Mouse (Mus musculus) B cell, adult 67 days (primary cell): ENCODE results near the gene Taar8b. TPM values are rescaled to one million over a fixed set of nuclear protein-coding genes. Genes with fewer than 3 reads are reported as not detected.

ENCODE experiments used
- total RNA-seq, 2 experiments: library from RNA; stranded (reverse); gene quantifications; 4 replicates each; pipeline ENCODE4 v1.2.4; 2023

Gene Taar8b
- total RNA-seq: not detected

GRCm38 (mm10) chr10:24092194-24092593, at the start of gene Taar8b:
TSS of gene Taar8b (minus strand) at chr10:24092294.

GRCm38 (mm10) chr10:24109434-24109833, 17.3 kb upstream of the Taar8b start, which contains the start of gene Taar9:
TSS of gene Taar9 (minus strand) at chr10:24109534.

GRCm38 (mm10) chr10:24101812-24102211, 9.7 kb upstream of the Taar8b start, which contains the start of gene Taar8c:
TSS of gene Taar8c (minus strand) at chr10:24101912.

GRCm38 (mm10) chr10:24076200-24076599, 15.9 kb downstream of the Taar8b start, which contains the start of gene Taar8a:
TSS of gene Taar8a (plus strand) at chr10:24076500.

GRCm38 (mm10) chr10:24049210-24049609, 42.9 kb downstream of the Taar8b start, which contains the start of gene Taar7f:
TSS of gene Taar7f (plus strand) at chr10:24049510.

Other genes with a start within 250 kb of the Taar8b start
- gene Vnn3, start 240.8 kb downstream of the Taar8b start, total RNA-seq: not detected
- gene Vnn1, start 197.6 kb downstream of the Taar8b start, total RNA-seq: not detected
- not detected for gene Taar1, start 171.9 kb downstream of the Taar8b start, total RNA-seq
- not detected for gene Taar2, start 153.7 kb downstream of the Taar8b start, total RNA-seq
- not detected for gene Taar3, start 142.7 kb downstream of the Taar8b start, total RNA-seq
- gene Taar4, start 131.8 kb downstream of the Taar8b start, total RNA-seq: not detected
- gene Taar5, start 121.6 kb downstream of the Taar8b start, total RNA-seq: not detected
- gene Taar6, start 106.6 kb downstream of the Taar8b start, total RNA-seq: not detected
- not detected for gene Taar7a, start 98.8 kb downstream of the Taar8b start, total RNA-seq
- gene Taar7b, start 92.4 kb downstream of the Taar8b start, total RNA-seq: not detected
- not detected for gene Taar7d, start 65.1 kb downstream of the Taar8b start, total RNA-seq
- gene Taar7e, start 54.7 kb downstream of the Taar8b start, total RNA-seq: not detected
- gene Taar7f, start 42.8 kb downstream of the Taar8b start, total RNA-seq: not detected
- gene Taar8a, start 15.8 kb downstream of the Taar8b start, total RNA-seq: not detected
- not detected for gene Taar8c, start 9.6 kb upstream of the Taar8b start, total RNA-seq
- gene Taar9, start 17.2 kb upstream of the Taar8b start, total RNA-seq: not detected
- 100 to 1,000 TPM; 104 to 126 TPM for gene Stx7, start 57.0 kb upstream of the Taar8b start, total RNA-seq
- not detected for gene Moxd1, start 131.2 kb upstream of the Taar8b start, total RNA-seq